21 mouse cellular contexts compared by ENCODE assay signal in genomic region chr10:118605156-118605821, GRCm38 (mm10).
DNase-seq lines count a peak whose midpoint lies in the region; ATAC-seq and TF ChIP-seq lines count a peak whose summit lies in the region.
"Had no signal": no experiment of that assay in that cellular context is flagged by ENCODE, and none has a peak within 500 bp of the region (broad histone marks: within the 10 kb centered on the region; RNA-seq: fewer than 3 reads in every experiment).

No protein-coding gene starts in this region.

- no peaks in the 10 kb centered on the region for H3K36me3 ChIP-seq in forebrain, embryonic 11.5 days (ENCODE audit: control insufficient read depth, insufficient read depth, low read length)
- H3K36me3 ChIP-seq: forebrain, embryonic 10.5 days; hindbrain, embryonic 15.5 days; midbrain, embryonic 12.5 days; neural tube, embryonic 13.5 days had no signal

- no peak overlapping the region for H3K9ac ChIP-seq in forebrain, embryonic 11.5 days (ENCODE audit: low read length)
- H3K9ac ChIP-seq: hindbrain, embryonic 15.5 days; midbrain, embryonic 12.5 days; neural tube, embryonic 13.5 days had no signal

- ATAC-seq in CD4-positive, CD25-positive, alpha-beta regulatory T cell, adult 4 months, result peak; percentile 90
- ATAC-seq in forebrain, embryonic 11.5 days (replicated peaks; ENCODE audit: low FRiP score), result no peak

- H3K4me3 ChIP-seq in gastrocnemius, adult 2 months, result no peak overlapping the region
- no peak overlapping the region for H3K4me3 ChIP-seq in left cerebral cortex, adult 2 months
- no peak overlapping the region for H3K4me3 ChIP-seq in forebrain, embryonic 11.5 days (ENCODE audit: low read depth, low read length)
- H3K4me3 ChIP-seq: forebrain, embryonic 10.5 days; hindbrain, embryonic 15.5 days; midbrain, embryonic 12.5 days; neural tube, embryonic 13.5 days had no signal

- TF ChIP-seq CTCF in gastrocnemius, adult 2 months (IDR thresholded peaks at IDR 0.05), result peak; percentile 35
- peak; percentile 34 for TF ChIP-seq CTCF in left cerebral cortex, adult 2 months (IDR thresholded peaks at IDR 0.05)

- WGBS in forebrain, embryonic 11.5 days, result 92% methylated on average over 10 of the region's 10 CpGs

- H3K27me3 ChIP-seq in forebrain, embryonic 11.5 days (ENCODE audit: control insufficient read depth, insufficient read depth, low read length), result no peaks in the 10 kb centered on the region
- H3K27me3 ChIP-seq: hindbrain, embryonic 15.5 days; midbrain, embryonic 12.5 days; neural tube, embryonic 13.5 days had no signal

- DNase-seq in gastrocnemius, adult 2 months, result no peak
- no peak for DNase-seq in gastrocnemius, postnatal 10 days
- DNase-seq in left cerebral cortex, adult 2 months (ENCODE audit: extremely low spot score in 1 of 2, low spot score in 2 of 2), result no peak
- no peak for DNase-seq in left cerebral cortex, adult 18-20 months (ENCODE audit: low spot score in 2 of 2)
- DNase-seq in induced T-regulatory cell, adult 2 months (ENCODE audit: low read depth), result peak; percentile 44
- no peak for DNase-seq in forebrain, embryonic 11.5 days (ENCODE audit: low spot score)
- DNase-seq in kidney, adult 8-10 months, result no peak
- DNase-seq: adrenal gland, adult 8-10 months; cerebellum, adult 11-12 months; cerebellum, postnatal 14 days; heart, postnatal 4 days; left cerebral cortex, postnatal 4 days; liver; right cerebral cortex, adult 18-20 months; thymus, adult 18-20 months had no signal

- H3K27ac ChIP-seq in gastrocnemius, adult 2 months, result no peak overlapping the region
- no peak overlapping the region for H3K27ac ChIP-seq in left cerebral cortex, adult 2 months
- H3K27ac ChIP-seq in forebrain, embryonic 11.5 days (ENCODE audit: low read depth, low read length), result no peak overlapping the region
- H3K27ac ChIP-seq: forebrain, embryonic 10.5 days; hindbrain, embryonic 15.5 days; macrophage; midbrain, embryonic 12.5 days; neural tube, embryonic 13.5 days had no signal

- H3K9me3 ChIP-seq in forebrain, embryonic 11.5 days (ENCODE audit: control insufficient read depth, low read length), result no peaks in the 10 kb centered on the region
- H3K9me3 ChIP-seq: forebrain, embryonic 10.5 days; hindbrain, embryonic 15.5 days; midbrain, embryonic 12.5 days; neural tube, embryonic 13.5 days had no signal

- intact Hi-C loops in gastrocnemius, adult 2 months (cut with DNase I), result no loop called here
- intact Hi-C loops in left cerebral cortex, adult 2 months (cut with DNase I), result no loop called here

- H3K4me2 ChIP-seq in forebrain, embryonic 11.5 days (ENCODE audit: low read depth, low read length, severe bottlenecking), result no peak overlapping the region
- H3K4me2 ChIP-seq: hindbrain, embryonic 15.5 days; midbrain, embryonic 12.5 days; neural tube, embryonic 13.5 days had no signal

- no peaks in the 10 kb centered on the region for H3K4me1 ChIP-seq in forebrain, embryonic 11.5 days (replicated peaks; ENCODE audit: control insufficient read depth, insufficient read depth, low read length)
- H3K4me1 ChIP-seq: forebrain, embryonic 10.5 days; hindbrain, embryonic 15.5 days; midbrain, embryonic 12.5 days; neural tube, embryonic 13.5 days had no signal
